Mouse (Mus musculus): ENCODE results near the gene Srr. TPM values are rescaled to one million over a fixed set of nuclear protein-coding genes. Genes with fewer than 3 reads are reported as not detected.

The Srr gene
- total RNA-seq, 2 experiments from 2014 or later, result 85.2 to 96.3 TPM

- Histone ChIP-seq H3K4me3 (no peak overlapping the region), H3K27ac (no peak overlapping the region)
- no peak for TF ChIP-seq CTCF (conservative IDR thresholded peaks at IDR 0.05)
- DNase-seq (ENCODE audit: low spot score in 2 of 2), result no peak
Observed at GRCm38 (mm10) chr11:74930391-74930790, 4.6 kb upstream of the Srr start.

GRCm38 (mm10) chr11:74929111-74929510 is 3.4 kb upstream of the Srr start:
- no peak for TF ChIP-seq CTCF (conservative IDR thresholded peaks at IDR 0.05)

GRCm38 (mm10) chr11:74927236-74927725 is 1.5 kb upstream of the Srr start:
- no peak for DNase-seq (ENCODE audit: low spot score in 2 of 2)
- no peak for TF ChIP-seq CTCF (conservative IDR thresholded peaks at IDR 0.05)
- peak overlapping the region; percentile 98; the same call in 1 of the 2 replicates for H3K4me3 ChIP-seq

More at GRCm38 (mm10) chr11:74929111-74929510, 3.4 kb upstream of the Srr start:
- Histone ChIP-seq H3K4me3 (no peak overlapping the region), H3K27ac (no peak overlapping the region)
- DNase-seq (ENCODE audit: low spot score in 2 of 2), result no peak

GRCm38 (mm10) chr11:74926388-74927005 is 749 bp upstream of the Srr start:
- Histone ChIP-seq H3K4me3 (peak overlapping the region; percentile 98), H3K27ac (peak overlapping the region; percentile 95)
- no peak for DNase-seq (ENCODE audit: low spot score in 2 of 2)
- no peak for TF ChIP-seq CTCF (conservative IDR thresholded peaks at IDR 0.05)

More at GRCm38 (mm10) chr11:74927236-74927725, 1.5 kb upstream of the Srr start:
- no peak overlapping the region for H3K27ac ChIP-seq

GRCm38 (mm10) chr11:74924149-74924548 is 1.6 kb downstream of the Srr start:
- Histone ChIP-seq H3K27ac (no peak overlapping the region), H3K4me3 (no peak overlapping the region)
- peak; percentile 59 for TF ChIP-seq CTCF (conservative IDR thresholded peaks at IDR 0.05)
- no peak for DNase-seq (ENCODE audit: low spot score in 2 of 2)

GRCm38 (mm10) chr11:74919249-74919648 is 6.5 kb downstream of the Srr start:
- no peak for DNase-seq (ENCODE audit: low spot score in 2 of 2)
- Histone ChIP-seq H3K4me3 (no peak overlapping the region), H3K27ac (no peak overlapping the region)
- TF ChIP-seq CTCF (conservative IDR thresholded peaks at IDR 0.05), result no peak

GRCm38 (mm10) chr11:74912492-74912891 is 13.3 kb downstream of the Srr start:
- Histone ChIP-seq H3K4me3 (no peak overlapping the region), H3K27ac (no peak overlapping the region)
- no peak for TF ChIP-seq CTCF (conservative IDR thresholded peaks at IDR 0.05)
- DNase-seq (ENCODE audit: low spot score in 2 of 2), result no peak

GRCm38 (mm10) chr11:74909978-74910377 is 15.8 kb downstream of the Srr start:
- TF ChIP-seq CTCF (conservative IDR thresholded peaks at IDR 0.05), result no peak
- DNase-seq (ENCODE audit: low spot score in 2 of 2), result no peak
- Histone ChIP-seq H3K27ac (no peak overlapping the region), H3K4me3 (no peak overlapping the region)

- DNase-seq (ENCODE audit: low spot score in 2 of 2), result no peak
- no peak for TF ChIP-seq CTCF (conservative IDR thresholded peaks at IDR 0.05)
- Histone ChIP-seq H3K27ac (peak overlapping the region; percentile 32; the same call in 1 of the 2 replicates), H3K4me3 (no peak overlapping the region)
Observed at GRCm38 (mm10) chr11:74908618-74909399, 16.9 kb downstream of the Srr start.

GRCm38 (mm10) chr11:74907850-74908249 is 17.9 kb downstream of the Srr start:
- no peak for DNase-seq (ENCODE audit: low spot score in 2 of 2)
- Histone ChIP-seq H3K27ac (no peak overlapping the region; the same call in 1 of the 2 replicates), H3K4me3 (no peak overlapping the region)
- TF ChIP-seq CTCF (conservative IDR thresholded peaks at IDR 0.05), result no peak

- DNase-seq (ENCODE audit: low spot score in 2 of 2), result no peak
- TF ChIP-seq CTCF (conservative IDR thresholded peaks at IDR 0.05), result no peak
- H3K27ac ChIP-seq, result no peak overlapping the region
- H3K4me3 ChIP-seq, result no peak overlapping the region
Observed at GRCm38 (mm10) chr11:74902416-74902815, 23.3 kb downstream of the Srr start.

- no peak for DNase-seq (ENCODE audit: low spot score in 2 of 2)
- no peak for TF ChIP-seq CTCF (conservative IDR thresholded peaks at IDR 0.05)
- no peak overlapping the region for H3K4me3 ChIP-seq
- no peak overlapping the region for H3K27ac ChIP-seq
Observed at GRCm38 (mm10) chr11:74901555-74901954, 24.2 kb downstream of the Srr start.

- peak overlapping the region; percentile 82 for H3K4me3 ChIP-seq
- no peak for DNase-seq (ENCODE audit: low spot score in 2 of 2)
- H3K27ac ChIP-seq, result peak overlapping the region; percentile 97
- TF ChIP-seq CTCF (conservative IDR thresholded peaks at IDR 0.05), result no peak
Observed at GRCm38 (mm10) chr11:74898517-74898827, 27.3 kb downstream of the Srr start.
